Mouse (Mus musculus) heart, postnatal 25 days (tissue): Measurements from ENCODE around the gene Tmem91. TPM values are rescaled to one million over a fixed set of nuclear protein-coding genes. Genes with fewer than 3 reads are reported as not detected.

Source experiments
- DNase-seq: peaks from one replicate; pipeline ENCODE4 v3.0.0; 2022; ENCODE audit warnings: low spot score
- intact Hi-C: fragments of 180-260 bp; cut with DNase I; formaldehyde crosslinking; loops from one replicate; pipeline ENCODE4 v1.15.1; 2025
- total RNA-seq, 2 experiments: library from RNA; stranded (reverse); gene quantifications; 2 replicates each; pipeline ENCODE4 v1.2.3; 2021

Tmem91 gene
- total RNA-seq, 2 experiments from 2014 or later, result not detected

DNA sequence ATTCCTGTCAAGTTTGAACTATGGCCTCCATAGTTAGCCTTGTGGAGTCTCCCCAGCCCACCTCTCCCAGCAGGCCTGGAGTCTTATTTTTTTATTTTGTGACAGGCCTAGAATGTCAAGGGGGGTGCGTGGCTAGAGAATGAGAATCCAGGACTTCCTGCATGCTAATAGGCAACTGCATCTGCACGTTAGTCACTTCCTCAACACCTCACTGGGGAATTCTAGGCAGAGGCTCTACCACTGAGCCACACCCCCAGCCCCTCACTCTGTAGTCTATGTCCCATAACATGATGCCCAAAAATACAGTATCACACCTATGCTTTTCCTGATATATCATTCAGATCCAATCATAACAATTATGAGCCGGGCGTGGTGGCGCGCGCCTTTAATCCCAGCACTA, 2.0 kb upstream of the Tmem91 start:
- DNase-seq, result no peak
- intact Hi-C loops, result no loop called here

DNA sequence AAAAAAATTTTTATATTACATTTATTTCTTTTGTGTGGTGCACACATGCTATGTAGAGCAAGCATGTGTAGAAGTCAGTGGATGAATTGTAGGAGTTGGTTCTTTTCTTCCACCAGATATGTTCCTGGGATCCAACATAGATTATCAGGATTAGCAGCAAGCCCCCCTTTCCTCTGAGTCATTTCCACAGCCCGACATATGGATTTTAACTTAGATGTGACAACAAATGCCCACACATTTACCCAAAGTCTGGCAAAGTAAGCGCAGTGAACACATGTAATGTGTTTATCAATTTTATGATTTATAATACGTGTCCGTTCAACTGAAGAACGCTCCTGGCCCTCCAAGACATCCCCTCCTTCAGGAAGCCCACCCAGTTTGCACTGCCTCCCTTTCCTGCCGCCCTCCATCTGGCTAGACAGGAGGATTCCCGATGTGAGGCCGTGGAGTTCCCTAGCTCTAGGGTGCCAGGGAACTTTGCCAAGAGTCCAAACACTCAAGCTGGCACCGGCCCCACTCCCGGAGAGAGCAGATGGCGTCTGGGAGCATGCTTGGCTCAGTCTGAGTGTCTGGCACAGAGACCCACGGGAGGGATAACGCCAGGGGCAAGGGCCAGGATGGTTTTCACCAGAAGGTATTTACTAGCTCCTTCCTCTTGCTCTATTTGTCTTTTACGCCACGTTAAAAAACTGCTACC, 1.3 kb upstream of the Tmem91 start:
- DNase-seq, result peak; percentile 73
- intact Hi-C loops, result no loop called here

DNA sequence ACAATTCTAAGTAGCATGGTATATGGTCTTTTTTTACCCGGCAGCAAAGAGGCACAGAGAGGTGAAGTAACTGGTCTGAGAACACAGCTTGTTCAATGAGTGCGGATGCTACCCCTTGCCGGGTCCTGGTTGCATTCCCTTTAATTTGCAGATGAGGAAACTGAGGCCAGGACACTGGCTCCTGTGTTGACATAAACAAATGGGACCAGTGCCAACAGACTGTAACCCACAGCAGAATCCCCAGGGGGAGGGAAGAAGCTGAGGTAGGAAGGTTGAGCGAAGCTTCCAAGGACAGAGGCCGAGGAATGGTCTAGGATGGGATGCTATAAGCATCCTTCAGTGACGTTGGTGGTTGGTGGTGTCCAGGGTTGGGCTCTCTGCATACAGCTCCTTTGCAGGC, 439 bp upstream of the Tmem91 start:
- no peak for DNase-seq
- intact Hi-C loops, result no loop called here

GRCm38 (mm10) chr7:25674297-25674696, 669 bp downstream of the Tmem91 start:
- intact Hi-C loops, result no loop called here
- no peak for DNase-seq

GRCm38 (mm10) chr7:25672442-25672841, 2.5 kb downstream of the Tmem91 start:
- no peak for DNase-seq
- intact Hi-C loops, result no loop called here

- no peak for DNase-seq
- intact Hi-C loops, result no loop called here
Observed at GRCm38 (mm10) chr7:25671686-25672085, 3.3 kb downstream of the Tmem91 start.

DNA sequence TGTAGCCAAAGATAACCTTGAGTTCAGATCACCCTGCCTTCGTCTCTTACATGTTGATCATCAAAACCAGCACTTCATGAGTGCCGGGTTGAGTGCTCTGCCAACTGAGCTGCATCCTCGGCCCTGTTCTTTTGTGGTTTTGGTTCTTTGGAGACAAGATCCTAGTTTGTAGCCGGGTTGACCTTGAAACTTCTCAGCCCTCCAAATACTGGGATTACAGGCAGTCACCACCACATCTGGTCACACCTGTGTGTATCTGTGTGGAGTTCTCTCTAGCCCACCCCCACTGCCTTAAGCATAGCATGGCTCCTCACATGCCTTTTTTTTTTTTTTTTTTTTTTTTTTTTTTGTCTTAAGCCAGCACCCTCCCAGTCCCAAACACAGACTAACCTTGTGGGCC, 4.9 kb downstream of the Tmem91 start:
- intact Hi-C loops, result no loop called here
- DNase-seq, result no peak

DNA sequence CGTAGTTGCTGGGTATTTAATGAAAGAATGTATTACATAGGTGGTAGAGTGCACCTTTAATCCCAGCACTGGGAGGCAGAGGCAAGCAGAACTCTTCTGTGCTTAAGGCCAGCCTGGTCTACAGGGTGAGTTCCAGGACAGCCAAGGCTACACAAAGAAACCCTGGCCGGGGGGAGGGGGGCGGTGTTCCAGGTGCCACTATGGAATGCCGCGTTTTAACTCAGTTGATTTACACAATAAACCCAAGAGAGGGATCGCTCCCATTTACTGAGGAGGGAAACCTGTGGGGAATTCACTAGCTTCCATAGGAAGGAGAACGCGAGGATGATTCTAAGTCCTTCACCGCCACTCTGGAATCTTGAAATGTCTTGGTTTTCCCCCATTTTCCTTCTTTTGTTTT, 5.3 kb downstream of the Tmem91 start:
- intact Hi-C loops, result no loop called here

GRCm38 (mm10) chr7:25669158-25669557, 5.8 kb downstream of the Tmem91 start:
- intact Hi-C loops, result no loop called here
- DNase-seq, result no peak

More for the DNA sequence above, 5.3 kb downstream of the Tmem91 start:
- no peak for DNase-seq

- no peak for DNase-seq
- intact Hi-C loops, result no loop called here
Observed at GRCm38 (mm10) chr7:25666381-25666780, 8.6 kb downstream of the Tmem91 start.

- intact Hi-C loops, result loop anchor here (5.0 kb wide), 1 partner anchor 37 kb away; no protein-coding TSS in a partner anchor
- peak; percentile 99 for DNase-seq
Observed at GRCm38 (mm10) chr7:25658657-25659472, 16.1 kb downstream of the Tmem91 start, which contains the start of the genes Bckdha and Exosc5. Bckdha (minus strand) TSS chr7:25658981. Exosc5 (plus strand) TSS chr7:25659164.

DNA sequence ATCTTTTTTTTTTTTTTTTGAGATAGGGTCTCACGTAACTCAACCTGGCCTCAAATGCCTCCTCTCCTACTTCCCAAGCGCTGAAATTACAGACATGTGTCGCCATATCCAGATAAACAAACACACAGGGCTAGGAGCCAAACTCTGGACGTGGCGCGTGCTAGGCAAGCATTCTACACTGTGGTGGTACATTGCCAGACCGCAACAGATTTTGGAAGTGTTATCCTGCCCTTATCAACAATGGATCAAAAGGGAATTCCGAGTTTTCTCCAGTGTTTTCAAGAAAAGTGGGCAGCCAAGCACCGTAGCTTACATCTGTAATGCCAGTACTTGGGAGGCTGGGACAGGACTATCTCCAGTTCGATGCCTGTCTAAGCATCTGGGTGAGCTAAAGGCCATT, 17.2 kb downstream of the Tmem91 start:
- intact Hi-C loops, result loop anchor here (5.0 kb wide), 1 partner anchor 35 kb away; no protein-coding TSS in a partner anchor

DNA sequence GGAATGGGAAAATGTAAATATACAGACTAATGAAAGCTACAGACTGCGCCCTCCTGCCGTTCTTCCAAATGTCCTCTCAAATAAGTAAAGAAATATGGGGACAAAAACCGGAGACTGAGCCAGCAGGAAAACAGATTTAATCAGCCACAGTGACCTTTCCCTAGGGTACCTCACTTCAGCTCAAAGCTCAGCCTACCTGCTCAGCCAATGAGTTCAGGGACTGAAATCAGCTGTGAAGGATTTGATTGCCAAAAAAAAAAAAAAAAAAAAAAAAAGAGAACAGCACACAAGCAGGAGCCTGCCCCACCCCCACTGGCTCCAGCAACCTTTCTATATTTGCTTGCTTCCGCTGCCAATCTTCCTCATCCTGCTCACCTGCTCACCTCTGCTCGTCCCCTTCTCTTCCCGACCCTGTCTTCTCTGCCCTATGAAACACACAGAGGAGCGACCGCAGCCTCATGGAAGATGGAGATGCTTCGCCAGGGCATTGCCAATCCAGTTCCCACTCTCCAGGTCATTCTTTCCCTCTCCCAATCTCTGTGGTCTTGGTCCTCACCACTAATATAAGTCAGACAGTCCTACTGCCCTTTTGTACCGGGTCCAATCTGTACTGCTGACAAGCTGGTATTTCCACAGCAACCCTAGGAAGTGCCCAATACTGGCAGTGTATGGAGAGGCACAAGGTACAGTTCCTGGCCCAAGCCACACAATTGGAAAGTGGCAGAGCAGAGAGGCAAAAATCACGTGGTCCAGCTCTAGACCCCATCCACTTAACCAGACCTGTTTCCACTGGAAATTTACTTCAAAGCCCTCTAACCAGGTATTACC, 19.2 kb downstream of the Tmem91 start:
- intact Hi-C loops, result loop anchor here (5.0 kb wide), 1 partner anchor 34 kb away; no protein-coding TSS in a partner anchor
- DNase-seq, result no peak

More for the DNA sequence above, 17.2 kb downstream of the Tmem91 start:
- DNase-seq, result no peak

DNA sequence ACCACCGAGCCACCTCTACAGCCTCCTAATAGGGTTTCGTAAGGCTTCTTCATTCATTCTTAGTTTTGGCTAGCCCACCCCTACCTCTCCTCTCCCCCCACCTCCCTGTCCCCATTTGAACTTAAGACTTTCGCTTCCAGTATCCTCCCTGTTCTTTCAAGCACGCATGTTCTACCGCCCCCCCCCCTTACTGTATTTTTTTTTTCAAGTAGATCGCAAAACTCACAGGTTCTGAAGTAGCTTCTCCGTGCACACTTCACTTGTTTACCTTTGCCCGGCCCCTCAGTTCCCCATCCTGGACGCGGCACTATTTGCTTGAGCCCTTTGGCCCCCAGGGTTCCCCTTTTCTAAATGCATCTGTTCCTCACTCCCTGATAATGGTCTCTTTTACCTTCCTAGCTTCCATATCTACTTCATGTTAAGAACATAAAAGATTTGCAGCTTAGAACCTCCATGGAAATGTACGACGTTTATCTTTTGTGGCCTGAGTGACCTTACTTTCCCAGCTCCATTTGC, 22.7 kb downstream of the Tmem91 start:
- no peak for DNase-seq
- intact Hi-C loops, result no loop called here

DNA sequence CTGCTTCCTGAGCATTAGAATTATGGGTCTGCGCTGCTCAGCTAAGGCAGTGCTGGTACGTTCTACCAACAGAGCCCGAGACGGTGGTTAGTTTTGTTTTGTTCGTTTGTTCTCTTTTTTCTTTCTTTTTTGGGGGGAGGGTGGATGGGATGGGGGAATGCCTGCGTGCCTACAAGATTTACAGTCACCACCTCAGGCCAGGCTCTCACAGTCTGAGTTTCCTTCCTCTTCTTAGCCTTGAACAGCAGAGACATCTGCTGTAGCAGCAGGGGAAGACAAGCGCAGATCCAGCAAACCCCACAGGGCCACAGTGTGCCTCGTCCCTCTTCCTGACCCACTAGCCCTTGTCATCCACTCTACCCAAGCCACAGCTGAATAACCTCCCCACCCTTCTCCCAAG, 23.7 kb downstream of the Tmem91 start:
- intact Hi-C loops, result no loop called here
- no peak for DNase-seq

GRCm38 (mm10) chr7:25649839-25650238, 25.1 kb downstream of the Tmem91 start:
- no peak for DNase-seq
- intact Hi-C loops, result no loop called here

DNA sequence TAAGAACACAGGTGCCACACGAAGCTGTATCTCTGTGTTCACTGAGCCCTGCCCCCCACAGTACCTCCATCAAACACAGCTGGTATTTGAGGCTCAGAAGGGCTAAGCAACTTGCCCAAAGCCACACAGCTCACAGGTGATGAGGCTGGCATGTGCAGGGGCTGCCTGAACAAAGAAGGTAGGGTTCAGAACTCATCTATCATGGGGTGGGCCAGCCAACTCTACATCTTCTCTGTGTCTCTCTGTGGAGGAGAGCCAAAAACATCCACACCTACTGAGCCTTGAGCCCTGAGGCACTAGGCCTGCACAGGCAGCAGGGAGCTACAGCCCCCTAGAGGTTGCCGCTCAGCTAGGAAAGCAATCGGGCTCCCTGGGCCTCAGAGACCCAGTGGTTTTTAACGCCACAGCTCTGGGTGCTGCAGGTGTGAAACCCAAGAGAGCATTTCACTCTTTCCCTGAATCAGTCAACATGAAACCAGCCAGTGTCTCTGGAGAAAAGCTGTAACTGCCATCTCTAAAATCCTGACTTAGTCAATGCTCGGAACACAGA, 27.3 kb downstream of the Tmem91 start:
- intact Hi-C loops, result no loop called here
- DNase-seq, result no peak

- no peak for DNase-seq
- intact Hi-C loops, result no loop called here
Observed at GRCm38 (mm10) chr7:25645074-25645473, 29.9 kb downstream of the Tmem91 start.

GRCm38 (mm10) chr7:25644631-25645030, 30.3 kb downstream of the Tmem91 start:
- intact Hi-C loops, result no loop called here
- DNase-seq, result no peak

GRCm38 (mm10) chr7:25644136-25644535, 30.8 kb downstream of the Tmem91 start:
- DNase-seq, result no peak
- intact Hi-C loops, result no loop called here
